Mouse (Mus musculus) CH12.LX (cell line): ENCODE measurements around the gene Abcb9. TPM values are rescaled to one million over a fixed set of nuclear protein-coding genes. Genes with fewer than 3 reads are reported as not detected.

Experiments used
- DNase-seq: peaks from one replicate; pipeline ENCODE4 v3.0.0-alpha.2; 2013; ENCODE audit errors: extremely low read depth
- H3K27ac ChIP-seq: 2 replicates; pipeline ENCODE4 v1.5.1; 2012; ENCODE audit warnings: low read depth, mild to moderate bottlenecking, control low read depth, moderate library complexity; ENCODE audit not compliant: insufficient read depth
- H3K27me3 ChIP-seq: replicated peaks from 2 replicates; pipeline ENCODE3; 2012; ENCODE audit warnings: inconsistent platforms
- H3K36me3 ChIP-seq, 2 experiments: replicated peaks in 1 of 2; 2 replicates each; pipeline versions ENCODE3 to v1.6.1; 2012; ENCODE audit warnings: inconsistent platforms in 1 of 2, low read length in 1 of 2, mild to moderate bottlenecking in 1 of 2, mixed read lengths in 1 of 2, moderate library complexity in 1 of 2; ENCODE audit not compliant: control insufficient read depth in 1 of 2, insufficient read depth in 1 of 2
- H3K4me1 ChIP-seq, 2 experiments: 2 replicates each; pipeline ENCODE4 v1.6.1; 2012; ENCODE audit warnings: inconsistent platforms in 1 of 2, moderate library complexity in 1 of 2; ENCODE audit not compliant: insufficient read depth in 2 of 2, control insufficient read depth in 1 of 2
- H3K4me2 ChIP-seq: 2 replicates; pipeline ENCODE4 v1.6.1; 2012; ENCODE audit warnings: low read depth, mild to moderate bottlenecking, control low read depth; ENCODE audit not compliant: poor library complexity, insufficient read depth, severe bottlenecking
- H3K4me3 ChIP-seq, 3 experiments: fragments of 150-350 bp in 1 of 3; sonication (generic) in 1 of 3; replicated peaks in 1 of 3; 2 replicates each; pipeline versions ENCODE3 to v1.5.1; 2011 to 2012; ENCODE audit warnings: low read depth in 2 of 3, low read length in 2 of 3, mild to moderate bottlenecking in 2 of 3, moderate library complexity in 2 of 3, control low read depth in 1 of 3, improper control_type of control experiment in 1 of 3, inconsistent platforms in 1 of 3, mixed read lengths in 1 of 3; ENCODE audit not compliant: poor library complexity in 1 of 3
- H3K79me2 ChIP-seq: replicated peaks from 2 replicates; pipeline ENCODE4 v1.6.1; 2012; ENCODE audit warnings: mild to moderate bottlenecking, moderate library complexity; ENCODE audit not compliant: control insufficient read depth, poor library complexity, insufficient read depth, severe bottlenecking; ENCODE audit errors: extremely low read depth
- H3K9ac ChIP-seq: 2 replicates; pipeline ENCODE4 v1.6.1; 2012; ENCODE audit warnings: low read depth, mild to moderate bottlenecking, control low read depth, moderate library complexity; ENCODE audit not compliant: insufficient read depth
- H3K9me3 ChIP-seq: replicated peaks from 2 replicates; pipeline ENCODE3; 2012; ENCODE audit warnings: low read length, inconsistent platforms, mixed read lengths
- BHLHE40 ChIP-seq: IDR thresholded peaks from 2 replicates; pipeline ENCODE4 v1.6.1; 2011; ENCODE audit warnings: mild to moderate bottlenecking, low read depth, low read length, improper control_type of control experiment
- CHD2 ChIP-seq: IDR thresholded peaks from 2 replicates; pipeline ENCODE4 v1.6.1; 2011; ENCODE audit warnings: low read length, improper control_type of control experiment
- CTCF ChIP-seq, 2 experiments: IDR thresholded peaks in 1 of 2; conservative IDR thresholded peaks in 1 of 2; 2 replicates each; pipeline ENCODE4 v1.5.1; 2011 to 2012; ENCODE audit warnings: low read depth in 2 of 2, low read length in 2 of 2, improper control_type of control experiment in 1 of 2, inconsistent platforms in 1 of 2, mild to moderate bottlenecking in 1 of 2, moderate library complexity in 1 of 2
- E2F4 ChIP-seq: IDR thresholded peaks from 2 replicates; pipeline ENCODE4 v1.6.1; 2011; ENCODE audit warnings: low read depth, low read length, improper control_type of control experiment; ENCODE audit not compliant: insufficient replicate concordance
- ELF1 ChIP-seq: IDR thresholded peaks from 2 replicates; pipeline ENCODE4 v1.6.1; 2014; ENCODE audit warnings: low read depth, mild to moderate bottlenecking, inconsistent platforms, low read length, improper control_type of control experiment
- EP300 ChIP-seq: IDR thresholded peaks from 2 replicates; pipeline ENCODE4 v1.6.1; 2011; ENCODE audit warnings: low read length, improper control_type of control experiment
- GABPA ChIP-seq: IDR thresholded peaks from 2 replicates; pipeline ENCODE4 v1.6.1; 2012; ENCODE audit warnings: low read depth, low read length, improper control_type of control experiment, inconsistent platforms; ENCODE audit not compliant: insufficient replicate concordance
- MAZ ChIP-seq: IDR thresholded peaks from 2 replicates; pipeline ENCODE4 v1.6.1; 2012; ENCODE audit warnings: low read depth, mild to moderate bottlenecking, inconsistent platforms, low read length, improper control_type of control experiment, moderate library complexity
- MEF2A ChIP-seq: IDR thresholded peaks from 2 replicates; pipeline ENCODE4 v1.6.1; 2014; ENCODE audit warnings: low read depth, mild to moderate bottlenecking, inconsistent platforms, low read length, improper control_type of control experiment, borderline replicate concordance
- MXI1 ChIP-seq: IDR thresholded peaks from 2 replicates; pipeline ENCODE4 v1.6.1; 2011; ENCODE audit warnings: mild to moderate bottlenecking, low read depth, low read length, improper control_type of control experiment
- NELFE ChIP-seq: IDR thresholded peaks from 2 replicates; pipeline ENCODE4 v1.6.1; 2011; ENCODE audit warnings: low read depth, low read length, improper control_type of control experiment
- POLR2AphosphoS2 ChIP-seq: IDR thresholded peaks from 2 replicates; pipeline ENCODE4 v1.6.1; 2011; ENCODE audit warnings: low read depth, low read length, improper control_type of control experiment
- RAD21 ChIP-seq: IDR thresholded peaks from 2 replicates; pipeline ENCODE4 v1.6.1; 2011; ENCODE audit warnings: low read depth, mild to moderate bottlenecking, low read length, improper control_type of control experiment, moderate library complexity
- SIN3A ChIP-seq: IDR thresholded peaks from 2 replicates; pipeline ENCODE4 v1.6.1; 2012; ENCODE audit warnings: low read length, improper control_type of control experiment, inconsistent platforms
- SMC3 ChIP-seq: IDR thresholded peaks from 2 replicates; pipeline ENCODE4 v1.6.1; 2011; ENCODE audit warnings: low read depth, low read length, improper control_type of control experiment
- TBP ChIP-seq: conservative IDR thresholded peaks from 2 replicates; pipeline ENCODE4 v1.6.1; 2011; ENCODE audit warnings: low read depth, low read length, improper control_type of control experiment
- USF2 ChIP-seq: conservative IDR thresholded peaks from 2 replicates; pipeline ENCODE4 v1.6.1; 2011; ENCODE audit warnings: low read depth, low read length, improper control_type of control experiment
- ZNF384 ChIP-seq: IDR thresholded peaks from 2 replicates; pipeline ENCODE4 v1.6.1; 2012; ENCODE audit warnings: low read depth, low read length, improper control_type of control experiment, inconsistent platforms
- dilution Hi-C: fragments of 300-500 bp; cut with MboI; formaldehyde crosslinking; loops from 2 replicates; pipeline ENCODE4 v1.14.3; 2020; ENCODE audit warnings: low sequenced_read_pairs; ENCODE audit not compliant: extremely low pct_unique_long_range_greater_than_20kb, extremely low pct_ligation_motif_present
- in situ Hi-C: fragments of 300-500 bp; cut with MboI; formaldehyde crosslinking; loops from 3 replicates; pipeline ENCODE4 v1.14.3; 2019; ENCODE audit warnings: low sequenced_read_pairs, low pct_ligation_motif_present, low pct_unique_long_range_greater_than_20kb, mixed read lengths
- polyA plus RNA-seq: library from polyadenylated mRNA; unstranded; fragments of >175 nt; gene quantifications from 2 replicates; pipeline ENCODE4 v1.2.1, GENCODE M21; 2012; ENCODE audit warnings: low read depth; ENCODE audit not compliant: insufficient read length
- total RNA-seq, 2 experiments: library from RNA; depleted of rRNA; stranded (reverse); fragments of 300-350 nt in 1 of 2; fragments of >200 nt in 1 of 2; gene quantifications; 2 replicates each; pipeline ENCODE4 v1.2.3; 2012 to 2014

Gene Abcb9
- total and polyA plus RNA-seq, 3 experiments: 0.44 to 1.4 (median 0.98) TPM

DNA sequence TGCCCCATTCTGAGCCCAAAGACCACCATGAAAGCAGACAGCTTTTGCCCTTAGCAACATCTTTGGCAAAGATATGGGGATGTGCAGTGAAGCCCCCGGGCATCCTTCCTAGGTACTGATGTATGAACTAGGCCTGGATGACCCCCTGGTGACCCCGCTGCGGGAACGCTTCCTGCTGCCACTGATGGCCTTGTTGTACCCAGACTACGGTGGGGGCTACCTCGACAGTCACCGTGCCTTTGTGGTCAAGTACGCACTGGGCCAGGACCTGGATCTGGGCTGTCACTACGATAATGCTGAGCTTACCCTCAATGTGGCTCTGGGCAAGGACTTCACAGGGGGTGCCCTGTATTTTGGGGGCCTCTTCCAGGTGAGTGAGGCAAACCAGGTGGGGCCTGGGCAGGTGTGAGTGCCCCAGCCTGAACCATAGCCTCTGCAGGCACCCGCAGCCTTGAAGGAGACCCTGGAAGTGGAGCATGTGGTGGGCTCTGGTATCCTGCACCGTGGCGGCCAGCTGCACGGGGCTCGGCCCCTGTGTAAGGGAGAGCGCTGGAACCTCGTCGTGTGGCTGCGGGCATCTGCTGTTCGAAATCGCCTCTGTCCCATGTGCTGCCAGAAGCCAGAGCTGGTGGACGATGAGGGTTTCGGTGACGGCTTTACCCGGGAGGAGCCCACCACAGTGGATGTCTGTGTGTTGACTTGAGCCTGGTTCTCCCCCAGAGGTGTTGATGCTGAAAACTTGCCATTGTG is 18.9 kb upstream of the Abcb9 start:
- Histone ChIP-seq H3K9ac (no peak overlapping the region), H3K79me2 (peaks cover 10% of the 10 kb centered on the region), H3K4me2 (no peak overlapping the region), H3K4me1 (peaks cover 15 to 50% of the 10 kb centered on the region in 2 experiments), H3K9me3 (no peaks in the 10 kb centered on the region), H3K27ac (no peak overlapping the region), H3K27me3 (no peaks in the 10 kb centered on the region), H3K36me3 (peaks cover 35 to 47% of the 10 kb centered on the region in 2 experiments), H3K4me3 (no peak overlapping the region)
- dilution Hi-C loops (no loop called here), in situ Hi-C loops (loop anchor here (5.0 kb wide), 1 partner anchor 38 kb away; no protein-coding TSS in a partner anchor)
- no peak for DNase-seq
- TF ChIP-seq ZNF384: no peak
- no peak for TF ChIP-seq ELF1
- no peak for TF ChIP-seq E2F4
- no peak for TF ChIP-seq SIN3A
- TF ChIP-seq POLR2AphosphoS2: no peak
- no peak for TF ChIP-seq GABPA
- TF ChIP-seq NELFE: no peak
- no peak for TF ChIP-seq RAD21
- no peak for TF ChIP-seq MAZ
- TF ChIP-seq CHD2: no peak
- TF ChIP-seq MXI1: no peak
- TF ChIP-seq MEF2A: no peak
- no peak for TF ChIP-seq USF2
- no peak for TF ChIP-seq EP300

- Histone ChIP-seq H3K9me3 (no peaks in the 10 kb centered on the region), H3K36me3 (peaks cover 24 to 33% of the 10 kb centered on the region in 2 experiments), H3K4me3 (peak overlapping the region; percentile 88 to 99 (median 94)), H3K79me2 (peaks cover 10% of the 10 kb centered on the region), H3K27me3 (no peaks in the 10 kb centered on the region), H3K4me1 (peaks cover 13 to 36% of the 10 kb centered on the region in 2 experiments), H3K27ac (no peak overlapping the region), H3K9ac (peak overlapping the region; percentile 54), H3K4me2 (peak overlapping the region; percentile 81)
- dilution Hi-C loops: no loop called here
- in situ Hi-C loops: no loop called here
- peak; percentile 63 for DNase-seq
- TF ChIP-seq MAZ (no peak), SMC3 (peak; percentile 17; the same call in 1 of the 2 replicates), CTCF (conservative IDR thresholded peaks at IDR 0.05 in 1 of 2, IDR thresholded peaks at IDR 0.05 in 1 of 2; ENCODE audit: low read depth in 2 of 2, low read length in 2 of 2) (peak in 1 of 2 experiments; percentile 64; a peak in 2 of 4 replicates), TBP (no peak), BHLHE40 (no peak)
Observed at GRCm38 (mm10) chr5:124113030-124113429, 17.4 kb upstream of the Abcb9 start.
